Mouse (Mus musculus) liver, adult 2 months (tissue): ENCODE results near the gene Col1a2. TPM values are rescaled to one million over a fixed set of nuclear protein-coding genes. Genes with fewer than 3 reads are reported as not detected.

Experiments
- DNase-seq: peaks from one replicate; pipeline ENCODE4 v3.0.0-alpha.2; 2011; ENCODE audit warnings: low read depth, low spot score; ENCODE audit errors: extremely low read depth
- H3K27ac ChIP-seq: fragments of 200-500 bp; replicated peaks from 2 replicates; pipeline ENCODE4 v1.5.1; 2012; ENCODE audit warnings: low read depth, mild to moderate bottlenecking, control low read depth, inconsistent platforms, low read length; ENCODE audit not compliant: insufficient read depth
- H3K27me3 ChIP-seq: fragments of 200-500 bp; 2 replicates; pipeline ENCODE4 v1.6.1; 2012; ENCODE audit warnings: mild to moderate bottlenecking, moderate library complexity, low read length, inconsistent platforms; ENCODE audit not compliant: control insufficient read depth, insufficient read depth
- H3K36me3 ChIP-seq: fragments of 200-500 bp; 2 replicates; pipeline ENCODE4 v1.6.1; 2012; ENCODE audit warnings: low read length, inconsistent platforms; ENCODE audit not compliant: control insufficient read depth, insufficient read depth
- H3K4me1 ChIP-seq: fragments of 200-500 bp; 2 replicates; pipeline ENCODE4 v1.6.1; 2011; ENCODE audit warnings: low read length; ENCODE audit not compliant: control insufficient read depth, insufficient read depth
- H3K4me3 ChIP-seq: fragments of 200-500 bp; 2 replicates; pipeline ENCODE4 v1.5.1; 2011; ENCODE audit warnings: low read depth, mild to moderate bottlenecking, control low read depth, low read length, moderate library complexity; ENCODE audit not compliant: insufficient read depth
- H3K79me2 ChIP-seq: fragments of 200-500 bp; 2 replicates; pipeline ENCODE4 v1.6.1; 2012; ENCODE audit warnings: inconsistent platforms, mild to moderate bottlenecking, low read length, moderate library complexity; ENCODE audit not compliant: control insufficient read depth, insufficient read depth
- H3K9ac ChIP-seq: fragments of 200-500 bp; 2 replicates; pipeline ENCODE4 v1.6.1; 2012; ENCODE audit warnings: low read depth, mild to moderate bottlenecking, control low read depth, inconsistent platforms, low read length
- CTCF ChIP-seq: fragments of 200-500 bp; IDR thresholded peaks from 2 replicates; pipeline ENCODE4 v1.5.1; 2011; ENCODE audit warnings: low read depth, low read length, control low read depth
- POLR2A ChIP-seq: fragments of 200-500 bp; IDR thresholded peaks from 2 replicates; pipeline ENCODE4 v1.6.1; 2011; ENCODE audit warnings: low read length, control low read depth; ENCODE audit not compliant: insufficient read depth; ENCODE audit errors: extremely low read depth
- WGBS: fragments of 180-500 bp; shearing (Covaris S2); methylation state at CpG from one replicate; pipeline ENCODE4 v1.1.7; 2018; 5-methylcytosine and 5-hydroxymethylcytosine counted together
- polyA plus RNA-seq: library from polyadenylated mRNA; depleted of rRNA; stranded (reverse); fragments of >200 nt; gene quantifications from 2 replicates; pipeline ENCODE4 v1.2.3, GENCODE M21; 2012
- total RNA-seq: library from RNA; depleted of rRNA; stranded (reverse); fragments of >200 nt; gene quantifications from 2 replicates; pipeline ENCODE4 v1.2.3, GENCODE M21; 2014

The Col1a2 gene
- total and polyA plus RNA-seq, 2 experiments, result 4.6 to 8.1 TPM

GRCm38 (mm10) chr6:4465320-4465719, 39.3 kb upstream of the Col1a2 start:
- no peak for DNase-seq
- no peak overlapping the region for H3K9ac ChIP-seq
- no peak for TF ChIP-seq POLR2A
- TF ChIP-seq CTCF, result no peak
- H3K27me3 ChIP-seq, result no peaks in the 10 kb centered on the region
- H3K4me1 ChIP-seq, result no peaks in the 10 kb centered on the region
- no peaks in the 10 kb centered on the region for H3K79me2 ChIP-seq
- WGBS, result 25% methylated on average over 3 of the region's 3 CpGs
- H3K4me3 ChIP-seq, result no peak overlapping the region
- no peaks in the 10 kb centered on the region for H3K36me3 ChIP-seq
- H3K27ac ChIP-seq, result no peak overlapping the region

GRCm38 (mm10) chr6:4483577-4483936, 21.1 kb upstream of the Col1a2 start:
- Histone ChIP-seq H3K36me3 (no peaks in the 10 kb centered on the region), H3K4me1 (no peaks in the 10 kb centered on the region), H3K27me3 (no peaks in the 10 kb centered on the region), H3K27ac (no peak overlapping the region), H3K79me2 (no peaks in the 10 kb centered on the region), H3K4me3 (no peak overlapping the region), H3K9ac (no peak overlapping the region)
- TF ChIP-seq CTCF, result no peak
- no peak for TF ChIP-seq POLR2A
- 75% methylated on average over 4 of the region's 4 CpGs for WGBS
- no peak for DNase-seq

- H3K4me1 ChIP-seq, result no peaks in the 10 kb centered on the region
- no peaks in the 10 kb centered on the region for H3K79me2 ChIP-seq
- no peak for TF ChIP-seq CTCF
- TF ChIP-seq POLR2A, result no peak
- no peak for DNase-seq
- H3K36me3 ChIP-seq, result no peaks in the 10 kb centered on the region
- no peak overlapping the region for H3K27ac ChIP-seq
- no peak overlapping the region for H3K9ac ChIP-seq
- no peak overlapping the region for H3K4me3 ChIP-seq
- no peaks in the 10 kb centered on the region for H3K27me3 ChIP-seq
- 62% methylated on average over 7 of the region's 7 CpGs for WGBS
These were observed 20.5 kb upstream of the Col1a2 start for GRCm38 (mm10) chr6:4483937-4484601.

- no peaks in the 10 kb centered on the region for H3K27me3 ChIP-seq
- TF ChIP-seq POLR2A (no peak), CTCF (no peak)
- no peak overlapping the region for H3K27ac ChIP-seq
- WGBS, result 35% methylated on average over 1 of the region's 1 CpGs
- DNase-seq, result peak; percentile 11
- no peaks in the 10 kb centered on the region for H3K79me2 ChIP-seq
- no peak overlapping the region for H3K9ac ChIP-seq
- H3K36me3 ChIP-seq, result no peaks in the 10 kb centered on the region
- no peak overlapping the region for H3K4me3 ChIP-seq
- H3K4me1 ChIP-seq, result no peaks in the 10 kb centered on the region
These were observed 16.3 kb upstream of the Col1a2 start for GRCm38 (mm10) chr6:4488349-4488748.

- TF ChIP-seq POLR2A, result no peak
- no peak for TF ChIP-seq CTCF
- no peaks in the 10 kb centered on the region for H3K4me1 ChIP-seq
- no peaks in the 10 kb centered on the region for H3K27me3 ChIP-seq
- no peak overlapping the region for H3K9ac ChIP-seq
- no peak for DNase-seq
- peak overlapping the region; percentile 48 for H3K27ac ChIP-seq
- H3K79me2 ChIP-seq, result no peaks in the 10 kb centered on the region
- H3K4me3 ChIP-seq, result no peak overlapping the region
- H3K36me3 ChIP-seq, result no peaks in the 10 kb centered on the region
- WGBS, result 70% methylated on average over 1 of the region's 1 CpGs
These were observed 15.6 kb upstream of the Col1a2 start for GRCm38 (mm10) chr6:4488966-4489365.

GRCm38 (mm10) chr6:4489366-4490245, 15.0 kb upstream of the Col1a2 start:
- Histone ChIP-seq H3K4me1 (no peaks in the 10 kb centered on the region), H3K27ac (peak overlapping the region; percentile 48), H3K9ac (no peak overlapping the region), H3K79me2 (no peaks in the 10 kb centered on the region), H3K36me3 (no peaks in the 10 kb centered on the region), H3K4me3 (no peak overlapping the region), H3K27me3 (no peaks in the 10 kb centered on the region)
- 44% methylated on average over 6 of the region's 6 CpGs for WGBS
- TF ChIP-seq POLR2A (no peak), CTCF (no peak)
- DNase-seq, result peak; percentile 49
